Mouse (Mus musculus) brain, embryonic 14.5 days (tissue): ENCODE measurements around the gene Il20ra.

ENCODE experiments used
- CTCF ChIP-seq: fragments of 200-500 bp; IDR thresholded peaks from 2 replicates; pipeline ENCODE4 v1.5.1; 2012; ENCODE audit warnings: inconsistent platforms, mild to moderate bottlenecking, moderate library complexity, borderline replicate concordance; ENCODE audit not compliant: insufficient read depth, insufficient read length; ENCODE audit errors: extremely low read depth
- POLR2A ChIP-seq: fragments of 200-500 bp; IDR thresholded peaks from 2 replicates; pipeline ENCODE4 v1.6.1; 2012; ENCODE audit warnings: mild to moderate bottlenecking, inconsistent platforms, borderline replicate concordance; ENCODE audit not compliant: poor library complexity, insufficient read depth, insufficient read length, severe bottlenecking; ENCODE audit errors: extremely low read depth

DNA sequence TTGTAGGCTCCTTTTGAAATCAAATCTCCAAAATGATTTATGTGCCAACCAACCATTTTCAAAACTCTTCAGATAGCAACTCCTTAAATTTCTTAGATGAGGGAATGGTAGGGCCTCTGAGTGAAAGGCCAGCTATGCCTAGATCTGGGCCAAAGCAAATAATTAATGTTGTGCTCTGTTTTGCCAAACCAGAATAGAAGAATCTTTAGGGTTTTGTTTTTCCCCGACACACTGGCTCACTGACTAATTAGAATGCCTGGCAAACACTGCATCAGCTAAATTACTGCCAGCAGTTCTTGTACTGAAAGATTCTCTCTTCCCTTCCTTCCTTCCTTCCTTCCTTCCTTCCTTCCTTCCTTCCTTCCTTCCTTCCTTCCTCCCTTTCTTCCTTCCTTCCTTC lies 13.0 kb upstream of the Il20ra start:
- no peak for TF ChIP-seq CTCF
- TF ChIP-seq POLR2A, result no peak
